Mouse (Mus musculus) lung, postnatal 0 days (tissue): ENCODE data around the gene Kcnk12.

Experiments
- CTCF ChIP-seq: IDR thresholded peaks from 2 replicates; pipeline ENCODE4 v1.5.1; 2016; ENCODE audit warnings: antibody characterized with exemption, mild to moderate bottlenecking
- EP300 ChIP-seq: IDR thresholded peaks from 2 replicates; pipeline ENCODE4 v1.6.1; 2016; ENCODE audit warnings: antibody characterized with exemption, mild to moderate bottlenecking, control low read depth

DNA sequence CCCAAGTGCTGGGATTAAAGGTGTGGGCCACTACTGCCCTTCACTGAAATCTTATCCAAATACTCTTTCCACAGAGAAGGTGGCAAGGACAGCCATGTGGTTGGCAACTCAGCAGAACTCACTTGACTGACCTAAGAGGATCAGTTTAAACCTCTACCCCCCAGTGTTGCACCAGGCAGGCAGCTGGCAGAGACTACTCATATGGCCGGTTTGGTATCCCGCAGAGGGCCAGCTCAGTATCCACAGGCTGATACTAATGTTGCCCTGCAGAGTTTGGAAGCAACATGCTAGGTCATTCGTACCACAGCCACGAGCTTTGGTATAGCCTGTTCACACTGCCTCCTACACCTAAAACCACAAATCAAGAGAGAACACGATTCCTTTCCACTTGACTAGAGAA, 3.0 kb downstream of the Kcnk12 start:
- TF ChIP-seq CTCF, result no peak
- no peak for TF ChIP-seq EP300
